Mouse (Mus musculus) frontal cortex, postnatal 36 days (tissue): ENCODE results near the gene E130309D02Rik.

Source experiments
- DNase-seq, 2 experiments: peaks; one replicate each; pipeline ENCODE4 v3.0.0; 2022; ENCODE audit warnings: low spot score in 2 of 2

The E130309D02Rik gene

GRCm38 (mm10) chr5:143311886-143312285, 3.3 kb downstream of the E130309D02Rik start:
- DNase-seq: peak; percentile 79 to 82

- no peak for DNase-seq
Observed at GRCm38 (mm10) chr5:143309916-143310315, 5.2 kb downstream of the E130309D02Rik start.

- DNase-seq: no peak
Observed at GRCm38 (mm10) chr5:143308825-143309224, 6.3 kb downstream of the E130309D02Rik start.

GRCm38 (mm10) chr5:143304251-143304650, 10.9 kb downstream of the E130309D02Rik start:
- DNase-seq: no peak

GRCm38 (mm10) chr5:143301296-143301695, 13.9 kb downstream of the E130309D02Rik start:
- no peak for DNase-seq

GRCm38 (mm10) chr5:143299686-143300085, 15.5 kb downstream of the E130309D02Rik start:
- peak in 1 of 2 experiments; percentile 78 for DNase-seq

- no peak for DNase-seq
Observed at GRCm38 (mm10) chr5:143298391-143298790, 16.8 kb downstream of the E130309D02Rik start.

- no peak for DNase-seq
Observed at GRCm38 (mm10) chr5:143297986-143298385, 17.2 kb downstream of the E130309D02Rik start.

GRCm38 (mm10) chr5:143295330-143295729, 19.8 kb downstream of the E130309D02Rik start:
- DNase-seq: peak in 1 of 2 experiments; percentile 33

GRCm38 (mm10) chr5:143294862-143295261, 20.3 kb downstream of the E130309D02Rik start:
- no peak for DNase-seq

GRCm38 (mm10) chr5:143293404-143293803, 21.8 kb downstream of the E130309D02Rik start, which contains the start of gene Zfp853:
TSS of gene Zfp853 (minus strand) at chr5:143293623.
- DNase-seq: no peak

- no peak for DNase-seq
Observed at GRCm38 (mm10) chr5:143292879-143293278, 22.3 kb downstream of the E130309D02Rik start.

GRCm38 (mm10) chr5:143289299-143289698, 25.9 kb downstream of the E130309D02Rik start:
- DNase-seq: no peak

- no peak for DNase-seq
Observed at GRCm38 (mm10) chr5:143288378-143288911, 26.7 kb downstream of the E130309D02Rik start.

GRCm38 (mm10) chr5:143287774-143288328, 27.3 kb downstream of the E130309D02Rik start:
- DNase-seq: no peak

GRCm38 (mm10) chr5:143284762-143285161, 30.4 kb downstream of the E130309D02Rik start:
- no peak for DNase-seq

- DNase-seq: no peak
Observed at GRCm38 (mm10) chr5:143279247-143279646, 35.9 kb downstream of the E130309D02Rik start.

GRCm38 (mm10) chr5:143275761-143276160, 39.4 kb downstream of the E130309D02Rik start:
- DNase-seq: no peak

- DNase-seq: no peak
Observed at GRCm38 (mm10) chr5:143272540-143273330, 42.4 kb downstream of the E130309D02Rik start.

- no peak for DNase-seq
Observed at GRCm38 (mm10) chr5:143272108-143272507, 43.1 kb downstream of the E130309D02Rik start.

- DNase-seq: peak in 1 of 2 experiments; percentile 21
Observed at GRCm38 (mm10) chr5:143271642-143272041, 43.5 kb downstream of the E130309D02Rik start.

- no peak for DNase-seq
Observed at GRCm38 (mm10) chr5:143270151-143270519, 45.0 kb downstream of the E130309D02Rik start.
